13 mouse cellular contexts compared by ENCODE assay signal in the genomic region with DNA sequence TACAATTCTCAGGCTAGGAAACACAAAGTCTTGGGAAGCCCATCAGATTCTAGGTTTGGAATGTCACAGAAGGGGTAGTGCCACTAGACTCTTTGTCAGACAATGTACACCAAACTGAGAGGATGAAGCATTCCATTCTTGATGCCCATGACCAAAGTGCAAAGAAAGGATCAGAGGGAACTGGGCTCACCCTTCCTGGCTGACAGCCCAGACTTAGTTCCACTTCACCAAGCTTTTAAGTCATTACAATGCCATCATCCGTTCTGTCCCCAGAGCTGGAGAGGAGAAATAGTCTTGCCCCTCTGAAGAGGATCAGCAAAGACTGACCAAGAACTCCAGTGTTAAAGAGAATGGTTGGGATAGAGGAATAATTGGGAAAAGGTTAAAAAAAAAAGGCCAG. TPM values are rescaled to one million over a fixed set of nuclear protein-coding genes. Genes with fewer than 3 reads are reported as not detected.
DNase-seq lines count a peak whose midpoint lies in the region; ATAC-seq and TF ChIP-seq lines count a peak whose summit lies in the region.
"Had no signal": no experiment of that assay in that cellular context is flagged by ENCODE, and none has a peak within 500 bp of the region (broad histone marks: within the 10 kb centered on the region; RNA-seq: fewer than 3 reads in every experiment).

No protein-coding gene starts in this region.

- H3K9ac ChIP-seq in kidney, embryonic 16.5 days (replicated peaks; ENCODE audit: low read length): no peak overlapping the region
- no peak overlapping the region for H3K9ac ChIP-seq in liver, postnatal 0 days (replicated peaks)
- no peak overlapping the region for H3K9ac ChIP-seq in forebrain, embryonic 13.5 days
- H3K9ac ChIP-seq: intestine, embryonic 15.5 days; liver, embryonic 15.5 days had no signal

- DNase-seq in cerebellum, postnatal 10 days: peak; percentile 59 to 64
- no peak for DNase-seq in cerebellum, postnatal 4 days (ENCODE audit: low spot score in 2 of 2)
- DNase-seq in left cerebral cortex, postnatal 4 days: peak; percentile 29
- no peak for DNase-seq in left cerebral cortex, adult 8-10 months (ENCODE audit: low spot score in 2 of 2)
- no peak for DNase-seq in liver, postnatal 0 days
- DNase-seq: cerebellum, adult 11-12 months had no signal

- no peak overlapping the region for H3K4me3 ChIP-seq in kidney, embryonic 16.5 days (ENCODE audit: low read length)
- no peak overlapping the region for H3K4me3 ChIP-seq in macrophage (ENCODE audit: inconsistent target)
- no peak overlapping the region for H3K4me3 ChIP-seq in liver, postnatal 0 days (ENCODE audit: low read depth, low read length)
- no peak overlapping the region for H3K4me3 ChIP-seq in forebrain, embryonic 13.5 days
- H3K4me3 ChIP-seq: intestine, embryonic 15.5 days; liver, embryonic 15.5 days had no signal

- TF ChIP-seq CTCF in liver, postnatal 0 days (IDR thresholded peaks at IDR 0.05; ENCODE audit: low read depth): no peak

- no peak overlapping the region for H3K27ac ChIP-seq in kidney, embryonic 16.5 days (ENCODE audit: low read length)
- peak overlapping the region; percentile 15; the same call in 1 of the 2 replicates for H3K27ac ChIP-seq in macrophage
- no peak overlapping the region for H3K27ac ChIP-seq in liver, postnatal 0 days (ENCODE audit: low read depth)
- no peak overlapping the region for H3K27ac ChIP-seq in forebrain, embryonic 13.5 days
- H3K27ac ChIP-seq: intestine, embryonic 15.5 days; liver, embryonic 15.5 days had no signal

- peaks cover 9% of the 10 kb centered on the region for H3K36me3 ChIP-seq in kidney, embryonic 16.5 days (ENCODE audit: insufficient read depth, low read length)
- H3K36me3 ChIP-seq in macrophage (ENCODE audit: inconsistent target): peaks cover 24% of the 10 kb centered on the region
- H3K36me3 ChIP-seq in liver, postnatal 0 days (replicated peaks; ENCODE audit: insufficient read depth, low read length): peaks cover 6% of the 10 kb centered on the region
- H3K36me3 ChIP-seq in forebrain, embryonic 13.5 days (ENCODE audit: poor library complexity, severe bottlenecking): no peaks in the 10 kb centered on the region
- H3K36me3 ChIP-seq: intestine, embryonic 15.5 days had no signal

- H3K79me2 ChIP-seq in macrophage (ENCODE audit: inconsistent target): peaks cover 94% of the 10 kb centered on the region

- peak; percentile 88 for ATAC-seq in kidney, embryonic 16.5 days (ENCODE audit: low FRiP score, low TSS enrichment)
- no peak for ATAC-seq in liver, postnatal 0 days
- ATAC-seq in forebrain, embryonic 13.5 days: no peak

- H3K4me2 ChIP-seq in kidney, embryonic 16.5 days (replicated peaks; ENCODE audit: low read depth, low read length): no peak overlapping the region
- no peak overlapping the region; the same call in 1 of the 2 replicates for H3K4me2 ChIP-seq in liver, postnatal 0 days (ENCODE audit: low read depth, low read length)
- no peak overlapping the region for H3K4me2 ChIP-seq in forebrain, embryonic 13.5 days
- H3K4me2 ChIP-seq: intestine, embryonic 15.5 days; liver, embryonic 15.5 days had no signal

- peaks cover 22% of the 10 kb centered on the region for H3K4me1 ChIP-seq in kidney, embryonic 16.5 days (ENCODE audit: insufficient read depth, low read length)
- H3K4me1 ChIP-seq in liver, postnatal 0 days (ENCODE audit: insufficient read depth): peaks cover 40% of the 10 kb centered on the region
- peaks cover 7% of the 10 kb centered on the region for H3K4me1 ChIP-seq in forebrain, embryonic 13.5 days

- 48% methylated on average over 1 of the region's 1 CpGs for WGBS in kidney, embryonic 16.5 days
- WGBS in macrophage (ENCODE audit: missing documents): 0% methylated on average over 1 of the region's 1 CpGs
- WGBS in liver, postnatal 0 days (ENCODE audit: insufficient replicate concordance): 30% methylated on average over 1 of the region's 1 CpGs
- 10% methylated on average over 1 of the region's 1 CpGs for WGBS in forebrain, embryonic 13.5 days

- intact Hi-C loops in left cerebral cortex, postnatal 4 days (cut with DNase I): no loop called here

- H3K9me3 ChIP-seq in kidney, embryonic 16.5 days (ENCODE audit: low read length): no peaks in the 10 kb centered on the region
- H3K9me3 ChIP-seq in liver, postnatal 0 days (ENCODE audit: low read length): no peaks in the 10 kb centered on the region
- H3K9me3 ChIP-seq in forebrain, embryonic 13.5 days (replicated peaks): no peaks in the 10 kb centered on the region
- H3K9me3 ChIP-seq: intestine, embryonic 15.5 days; liver, embryonic 15.5 days had no signal

- TF ChIP-seq EP300 in liver, postnatal 0 days (IDR thresholded peaks at IDR 0.05; ENCODE audit: low read depth): no peak

- no peaks in the 10 kb centered on the region for H3K27me3 ChIP-seq in kidney, embryonic 16.5 days (ENCODE audit: insufficient read depth, low read length)
- H3K27me3 ChIP-seq in liver, postnatal 0 days (ENCODE audit: insufficient read depth, low read length): no peaks in the 10 kb centered on the region
- H3K27me3 ChIP-seq in forebrain, embryonic 13.5 days: no peaks in the 10 kb centered on the region
- H3K27me3 ChIP-seq: intestine, embryonic 15.5 days; liver, embryonic 15.5 days had no signal

RNA-seq across cellular contexts. Expression of a gene that starts 20.1 kb away (rescaled TPM):
- total RNA-seq in left cerebral cortex, postnatal 4 days (2021): 10 to 100 TPM; 82.5 to 83.9 TPM
- total RNA-seq in left cerebral cortex, adult 8-10 months (2022): 10 to 100 TPM; 53.3 to 85.0 (median 64.7) TPM
- polyA plus RNA-seq in kidney, embryonic 16.5 days (2015; fragmentation: Nextera tagmentation; extraction: Ambion mirVana): 66.7 and 78.0 TPM in 2 replicates
- total RNA-seq in macrophage (2018; cell fraction: chromatin; rRNA removed): 1,000 to 10,000 TPM in 16 of 26 experiments, 100 to 1,000 TPM in 10; 593 to 1,756 (median 1,078) TPM
- 100 to 1,000 TPM; 326 to 901 (median 520) TPM for total RNA-seq in macrophage (2018; cell fraction: cytosol; rRNA removed)
- total RNA-seq in macrophage (2018; cell fraction: nucleus; rRNA removed): 1,000 to 10,000 TPM in 10 of 26 experiments, 100 to 1,000 TPM in 16; 519 to 1,296 (median 882) TPM
- polyA plus RNA-seq in macrophage (2018): 324 to 943 TPM (median 383 TPM) in 3 replicates
- polyA plus RNA-seq in liver, postnatal 0 days (2015; fragmentation: Nextera tagmentation; extraction: Ambion mirVana): 74.3 and 74.7 TPM in 2 replicates
- polyA plus RNA-seq in forebrain, embryonic 13.5 days (2015; fragmentation: Nextera tagmentation; extraction: Ambion mirVana): 23.9 and 27.7 TPM in 2 replicates

RNA-seq across cellular contexts. Expression of a gene that starts 41.9 kb away (rescaled TPM):
- total RNA-seq in left cerebral cortex, postnatal 4 days (2021): not detected
- total RNA-seq in left cerebral cortex, adult 8-10 months (2022): not detected
- not detected in 2 replicates for polyA plus RNA-seq in kidney, embryonic 16.5 days (2015; fragmentation: Nextera tagmentation; extraction: Ambion mirVana)
- total RNA-seq in macrophage (2018; cell fraction: chromatin; rRNA removed): not detected
- not detected for total RNA-seq in macrophage (2018; cell fraction: cytosol; rRNA removed)
- total RNA-seq in macrophage (2018; cell fraction: nucleus; rRNA removed): not detected
- polyA plus RNA-seq in macrophage (2018): not detected in 3 replicates
- not detected in 2 replicates for polyA plus RNA-seq in liver, postnatal 0 days (2015; fragmentation: Nextera tagmentation; extraction: Ambion mirVana)
- polyA plus RNA-seq in forebrain, embryonic 13.5 days (2015; fragmentation: Nextera tagmentation; extraction: Ambion mirVana): not detected in 2 replicates
- total RNA-seq: gastrocnemius, postnatal 4 days; neutrophil, adult 5-6 weeks had no signal
- polyA plus RNA-seq: liver, embryonic 15.5 days had no signal

Comparison
In these comparisons a context has a peak if more than half of its experiments do, and no peak if none do; other contexts are left out.
1. DNase-seq: peak in cerebellum, postnatal 10 days (2 of 2) and left cerebral cortex, postnatal 4 days (single experiment); none in cerebellum, postnatal 4 days (0 of 2), left cerebral cortex, adult 8-10 months (0 of 2) and liver, postnatal 0 days (single experiment).